ENCODE assay signal across 8 mouse cellular contexts in the genomic region with DNA sequence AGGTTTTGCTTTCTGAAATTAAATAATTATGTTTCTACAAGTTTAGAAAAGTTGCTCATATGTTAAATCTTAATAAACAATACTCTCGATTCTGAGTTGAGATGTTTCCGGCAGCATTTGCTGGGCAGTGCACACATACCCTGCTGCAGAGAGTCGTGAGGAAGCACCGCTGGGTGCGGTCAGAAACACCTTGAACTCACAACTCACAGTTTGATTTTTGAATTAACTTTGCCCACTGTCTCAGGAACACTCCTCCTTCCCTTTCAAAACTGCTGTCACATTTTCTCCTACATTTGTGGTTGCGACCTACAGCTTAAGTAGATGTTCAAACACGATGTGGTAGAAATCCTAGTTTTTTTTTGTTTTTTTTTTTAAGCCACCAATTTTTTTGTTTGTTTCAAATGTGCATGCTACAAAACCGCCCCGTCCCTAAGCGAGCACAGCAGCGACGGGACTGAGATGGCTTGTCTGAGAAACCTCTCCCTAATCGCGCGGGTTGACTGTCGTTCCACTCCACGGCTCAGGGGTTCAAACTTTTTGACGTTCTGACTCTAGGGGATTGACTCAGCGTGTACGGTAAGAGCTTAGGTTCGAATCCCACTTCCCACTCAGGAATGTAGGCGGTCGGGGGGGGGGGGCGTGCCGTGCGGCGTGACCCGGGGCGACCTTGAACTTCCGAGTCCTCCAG. TPM values are rescaled to one million over a fixed set of nuclear protein-coding genes. Genes with fewer than 3 reads are reported as not detected.
A peak's percentile ranks its signal among the peaks of the same experiment; 100 is the strongest.
DNase-seq lines count a peak whose midpoint lies in the region; ATAC-seq and TF ChIP-seq lines count a peak whose summit lies in the region.

No protein-coding gene starts in this region.

- CTCF ChIA-PET in Patski (lab: Charles Lee): interaction anchor here (1.5 kb wide), 1 partner anchor 8 kb away, joined by 3 read pairs; no protein-coding TSS in a partner anchor

- no peaks in the 10 kb centered on the region for H3K27me3 ChIP-seq in kidney, embryonic 16.5 days (ENCODE audit: insufficient read depth, low read length)
- H3K27me3 ChIP-seq in Patski: no peaks in the 10 kb centered on the region
- no peaks in the 10 kb centered on the region for H3K27me3 ChIP-seq in liver, embryonic 12.5 days (replicated peaks)
- H3K27me3 ChIP-seq in stomach, embryonic 16.5 days (ENCODE audit: control insufficient read depth, insufficient read depth, low read length): no peaks in the 10 kb centered on the region

- peak; percentile 69; the same call in 1 of the 2 replicates for ATAC-seq in kidney, embryonic 16.5 days (ENCODE audit: low FRiP score, low TSS enrichment)
- peak; percentile 17 for ATAC-seq in Patski
- peak; percentile 61; the same call in 1 of the 2 replicates for ATAC-seq in granulocyte monocyte progenitor cell, adult 5-6 weeks (replicated peaks; ENCODE audit: poor library complexity, severe bottlenecking)
- ATAC-seq in liver, embryonic 12.5 days: peak; percentile 67
- ATAC-seq in stomach, embryonic 16.5 days (ENCODE audit: insufficient read depth, low FRiP score): no peak

- POLR2A ChIA-PET in Patski (lab: Charles Lee): interaction anchor here (0.7 to 1.0 kb wide), 5 partner anchors 8 to 588 kb away, joined by 3 to 6 read pairs (median 4); no protein-coding TSS in a partner anchor

- H3K4me3 ChIP-seq in kidney, embryonic 16.5 days (ENCODE audit: low read length): peak overlapping the region; percentile 84
- peak overlapping the region; percentile 72 for H3K4me3 ChIP-seq in liver, embryonic 12.5 days
- peak overlapping the region; percentile 83 for H3K4me3 ChIP-seq in stomach, embryonic 16.5 days (replicated peaks; ENCODE audit: low read length)

- peak overlapping the region; percentile 53 for H3K4me2 ChIP-seq in kidney, embryonic 16.5 days (replicated peaks; ENCODE audit: low read depth, low read length)
- H3K4me2 ChIP-seq in liver, embryonic 12.5 days: peak overlapping the region; percentile 85
- peak overlapping the region; percentile 58 for H3K4me2 ChIP-seq in stomach, embryonic 16.5 days (ENCODE audit: low read depth, low read length)

- H3K36me3 ChIP-seq in kidney, embryonic 16.5 days (ENCODE audit: insufficient read depth, low read length): no peaks in the 10 kb centered on the region
- H3K36me3 ChIP-seq in liver, embryonic 12.5 days: no peaks in the 10 kb centered on the region
- H3K36me3 ChIP-seq in stomach, embryonic 16.5 days (ENCODE audit: control insufficient read depth, insufficient read depth, low read length): no peaks in the 10 kb centered on the region; the same call in 1 of the 2 replicates

- peak overlapping the region; percentile 83 for H3K27ac ChIP-seq in kidney, embryonic 16.5 days (ENCODE audit: low read length)
- H3K27ac ChIP-seq in liver, embryonic 12.5 days: 0 out of 2 replicates have a peak overlapping the region, but pooled peaks have one; percentile 31
- H3K27ac ChIP-seq in stomach, embryonic 16.5 days (ENCODE audit: low read length): no peak overlapping the region; the same call in 1 of the 2 replicates

- 8% methylated on average over 30 of the region's 30 CpGs for WGBS in kidney, embryonic 16.5 days
- 4% methylated on average over 30 of the region's 30 CpGs for WGBS in liver, embryonic 12.5 days (ENCODE audit: insufficient replicate concordance)
- WGBS in stomach, embryonic 16.5 days: 5% methylated on average over 30 of the region's 30 CpGs

- TF ChIP-seq CTCF in Patski (IDR thresholded peaks at IDR 0.05): no peak

- peak overlapping the region; percentile 78 for H3K9ac ChIP-seq in kidney, embryonic 16.5 days (replicated peaks; ENCODE audit: low read length)
- peak overlapping the region; percentile 77 for H3K9ac ChIP-seq in liver, embryonic 12.5 days
- peak overlapping the region; percentile 84 for H3K9ac ChIP-seq in stomach, embryonic 16.5 days (ENCODE audit: low read length)

- H3K9me3 ChIP-seq in kidney, embryonic 16.5 days (ENCODE audit: low read length): no peaks in the 10 kb centered on the region
- H3K9me3 ChIP-seq in liver, embryonic 12.5 days (replicated peaks): no peaks in the 10 kb centered on the region
- H3K9me3 ChIP-seq in stomach, embryonic 16.5 days (replicated peaks; ENCODE audit: control insufficient read depth, low read length): no peaks in the 10 kb centered on the region

- DNase-seq in kidney, adult 8-10 months: no peak
- no peak for DNase-seq in Patski (ENCODE audit: low read depth, low spot score)
- no peak for DNase-seq in right cerebral cortex, postnatal 36 days (ENCODE audit: low spot score in 2 of 2)
- DNase-seq in adrenal gland, adult 18-20 months (ENCODE audit: low spot score in 2 of 2): no peak

- H3K4me1 ChIP-seq in kidney, embryonic 16.5 days (ENCODE audit: insufficient read depth, low read length): peaks cover 15% of the 10 kb centered on the region
- peaks cover 17% of the 10 kb centered on the region for H3K4me1 ChIP-seq in liver, embryonic 12.5 days
- peaks cover 4% of the 10 kb centered on the region for H3K4me1 ChIP-seq in stomach, embryonic 16.5 days (ENCODE audit: control insufficient read depth, insufficient read depth, low read length)

- in situ Hi-C loops in Patski (cut with MboI; ENCODE audit: low pct_unique_long_range_greater_than_20kb): no loop called here

RNA-seq across cellular contexts. Expression of gene Qrsl1, which starts 0.5 kb away (rescaled TPM):
- polyA plus RNA-seq in kidney, embryonic 16.5 days (2015; fragmentation: Nextera tagmentation; extraction: Ambion mirVana): 29.3 and 29.7 TPM in 2 replicates
- polyA plus RNA-seq in Patski (2021): 16.7 TPM
- total RNA-seq in granulocyte monocyte progenitor cell, adult 5-6 weeks (2014; fragmentation: Nextera tagmentation): 20.7 and 32.6 TPM in 2 replicates
- total RNA-seq in granulocyte monocyte progenitor cell, adult 5-6 weeks (2017): 12.1 and 19.4 TPM in 2 replicates
- polyA plus RNA-seq in liver, embryonic 12.5 days (2016; fragmentation: Nextera tagmentation; extraction: Ambion mirVana): 12.0 and 12.7 TPM in 2 replicates
- 18.2 and 18.4 TPM in 2 replicates for polyA plus RNA-seq in stomach, embryonic 16.5 days (2015; fragmentation: Nextera tagmentation; extraction: Ambion mirVana)
- total RNA-seq in adrenal gland, adult 18-20 months (2021): 1 to 10 TPM; 9.4 to 9.7 TPM

RNA-seq across cellular contexts. Expression of gene Rtn4ip1, which starts 0.6 kb away (rescaled TPM):
- polyA plus RNA-seq in kidney, embryonic 16.5 days (2015; fragmentation: Nextera tagmentation; extraction: Ambion mirVana): 18.7 and 19.2 TPM in 2 replicates
- polyA plus RNA-seq in Patski (2021): 13.9 TPM
- total RNA-seq in granulocyte monocyte progenitor cell, adult 5-6 weeks (2014; fragmentation: Nextera tagmentation): 13.7 and 26.7 TPM in 2 replicates
- 12.8 and 13.1 TPM in 2 replicates for total RNA-seq in granulocyte monocyte progenitor cell, adult 5-6 weeks (2017)
- 18.4 and 18.5 TPM in 2 replicates for polyA plus RNA-seq in liver, embryonic 12.5 days (2016; fragmentation: Nextera tagmentation; extraction: Ambion mirVana)
- 13.4 and 14.8 TPM in 2 replicates for polyA plus RNA-seq in stomach, embryonic 16.5 days (2015; fragmentation: Nextera tagmentation; extraction: Ambion mirVana)
- 10 to 100 TPM; 27.5 to 29.7 TPM for total RNA-seq in adrenal gland, adult 18-20 months (2021)
